Mouse (Mus musculus) stomach, postnatal 0 days (tissue): ENCODE data around the gene Phldb3.

Source experiments
- CTCF ChIP-seq: IDR thresholded peaks from 2 replicates; pipeline ENCODE4 v1.5.1; 2016; ENCODE audit warnings: antibody characterized with exemption, low read depth, mild to moderate bottlenecking, moderate library complexity
- EP300 ChIP-seq: optimal IDR thresholded peaks from 2 replicates; pipeline ENCODE3; 2016; ENCODE audit warnings: antibody characterized with exemption

DNA sequence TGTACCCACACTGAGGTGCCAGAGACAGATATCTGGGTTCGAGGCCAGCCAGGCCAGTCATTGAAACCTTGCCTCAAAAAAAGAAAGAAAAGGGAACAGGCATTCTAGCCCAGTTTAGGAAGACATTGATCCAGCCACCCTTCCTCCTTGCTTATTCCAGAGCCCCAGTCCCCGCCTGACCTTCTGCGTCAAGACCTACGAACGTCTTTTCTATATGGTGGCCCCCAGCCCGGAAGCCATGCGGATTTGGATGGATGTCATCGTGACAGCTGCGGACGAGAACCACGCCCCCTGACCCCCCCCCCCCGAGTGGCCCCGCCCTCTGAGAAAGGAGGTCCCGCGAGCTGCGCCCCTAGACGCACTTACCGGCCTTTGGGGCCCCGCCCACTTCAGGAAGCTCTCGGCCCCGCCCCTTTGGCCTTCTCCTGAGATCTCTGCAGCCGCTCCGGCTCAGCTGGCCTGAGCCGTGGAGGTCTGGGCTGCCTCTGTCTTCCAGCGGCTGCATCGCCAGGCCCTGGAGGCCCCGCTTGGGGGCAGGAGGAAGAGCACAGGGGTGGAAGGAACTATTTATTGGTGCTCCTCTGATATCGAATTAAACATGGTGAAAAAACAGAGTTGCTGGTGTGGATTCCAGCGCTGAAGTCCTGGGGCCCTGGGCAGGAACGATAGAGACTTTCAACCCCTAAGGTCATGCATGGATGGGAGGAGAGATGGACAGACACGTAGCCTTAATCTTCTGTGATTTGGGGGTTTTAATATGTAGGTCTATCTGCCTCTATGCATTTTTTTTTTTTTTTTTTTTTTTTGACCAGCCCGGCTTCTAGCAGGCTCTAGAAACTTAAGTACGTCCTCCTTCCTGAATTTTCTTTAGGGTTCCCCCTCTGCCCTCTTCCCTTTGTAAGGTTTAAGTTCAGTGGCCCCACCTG is 18.4 kb downstream of the Phldb3 start:
- TF ChIP-seq CTCF (peak; percentile 34), EP300 (no peak)
